Mouse (Mus musculus) gastrocnemius, postnatal 14 days (tissue): ENCODE results near the gene Dctpp1. TPM values are rescaled to one million over a fixed set of nuclear protein-coding genes. Genes with fewer than 3 reads are reported as not detected.

Experiments
- DNase-seq: peaks from one replicate; pipeline ENCODE4 v3.0.0; 2021; ENCODE audit warnings: mixed read lengths
- intact Hi-C: fragments of 180-260 bp; cut with DNase I; formaldehyde crosslinking; loops from one replicate; pipeline ENCODE4 v1.15.1; 2025; ENCODE audit warnings: low total_unique reads
- long read RNA-seq, 2 experiments: library from polyadenylated mRNA; stranded (forward); transcript quantifications; one replicate each; pipeline ENCODE4 v2.0.0; 2021
- total RNA-seq, 2 experiments: library from RNA; stranded (reverse); gene quantifications; 2 replicates each; pipeline ENCODE4 v1.2.3; 2021

Dctpp1 gene
- total RNA-seq, result 10 to 100 TPM; 24.7 to 27.0 TPM
- long read RNA-seq, experiment 1, transcript Dctpp1-201 (3 exons, 676 nt), result major isoform, 19 of 19 reads
- long read RNA-seq, experiment 1, partial matches to known transcripts, result 0 of 19 reads
- long read RNA-seq, experiment 1, other reads (novel, unspliced or antisense), result 0 of 19 reads
- long read RNA-seq, experiment 2, transcript Dctpp1-201 (3 exons, 676 nt), result major isoform, 18 of 18 reads
- long read RNA-seq, experiment 2, partial matches to known transcripts, result 0 of 18 reads
- long read RNA-seq, experiment 2, other reads (novel, unspliced or antisense), result 0 of 18 reads

DNA sequence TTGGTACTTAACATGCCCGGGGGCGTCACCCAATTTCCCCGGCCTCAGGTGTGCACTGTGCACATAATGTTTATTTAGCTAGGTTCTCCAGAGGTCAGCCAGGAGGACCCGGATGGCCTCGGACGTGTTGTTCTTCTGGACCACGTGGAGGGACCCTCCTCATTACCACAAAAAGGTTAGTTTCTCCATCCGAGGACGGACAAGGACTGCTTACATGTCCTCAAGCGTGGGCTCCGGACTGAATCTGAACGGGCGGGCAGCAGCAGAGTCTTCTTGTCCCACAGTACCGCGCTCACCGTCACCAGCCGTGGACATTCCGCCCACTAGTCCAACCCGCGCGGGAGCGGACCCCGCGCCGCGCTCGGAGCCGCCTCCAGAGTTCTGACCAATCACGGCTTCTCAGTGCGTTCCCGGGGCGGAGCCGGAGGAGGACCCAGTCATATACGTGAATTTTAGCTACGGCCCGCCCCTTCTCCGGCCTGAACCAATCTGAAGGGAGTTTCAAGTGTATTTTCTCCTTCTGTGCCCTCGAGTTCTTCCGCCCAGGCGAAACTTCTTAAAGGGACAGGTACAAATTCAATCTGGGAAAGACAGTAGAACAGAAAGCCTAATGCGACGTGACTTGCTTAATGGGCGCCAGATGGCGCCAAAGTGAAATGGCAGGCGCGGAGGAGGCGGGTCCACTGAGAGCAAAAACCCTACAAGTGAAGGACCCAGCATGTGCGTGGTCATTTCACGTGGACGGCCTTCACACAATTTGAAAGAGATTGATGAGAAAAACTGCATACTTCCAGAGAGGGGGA is at the start of gene Dctpp1:
Gene Dctpp1, minus strand, starts transcription at position 401 of the 803 bp plus-strand sequence.
- intact Hi-C loops, result no loop called here
- peak; percentile 96 for DNase-seq

DNA sequence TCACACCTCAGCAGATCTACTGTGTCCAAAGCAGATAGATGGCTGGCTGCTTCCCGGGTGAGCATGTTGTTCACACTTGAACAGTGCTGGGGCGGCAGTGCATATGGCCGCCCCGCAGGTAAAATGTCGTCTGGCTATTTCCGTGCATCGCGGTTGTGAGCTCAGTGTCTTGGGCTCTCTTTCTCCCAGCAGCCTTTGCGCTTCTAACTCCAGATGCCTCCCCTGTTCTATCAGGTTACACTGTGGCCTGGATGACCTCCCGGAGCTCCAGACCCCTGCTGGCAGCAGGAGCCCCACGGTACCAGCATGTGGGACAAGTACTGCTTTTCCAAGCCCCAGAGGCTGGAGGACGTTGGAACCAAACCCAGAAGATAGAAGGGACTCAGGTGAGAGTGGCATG is 49.4 kb upstream of the Dctpp1 start:
- no peak for DNase-seq
- intact Hi-C loops, result no loop called here

- intact Hi-C loops, result no loop called here
- DNase-seq, result no peak
Observed at GRCm38 (mm10) chr7:127308887-127309286, 48.4 kb upstream of the Dctpp1 start.

DNA sequence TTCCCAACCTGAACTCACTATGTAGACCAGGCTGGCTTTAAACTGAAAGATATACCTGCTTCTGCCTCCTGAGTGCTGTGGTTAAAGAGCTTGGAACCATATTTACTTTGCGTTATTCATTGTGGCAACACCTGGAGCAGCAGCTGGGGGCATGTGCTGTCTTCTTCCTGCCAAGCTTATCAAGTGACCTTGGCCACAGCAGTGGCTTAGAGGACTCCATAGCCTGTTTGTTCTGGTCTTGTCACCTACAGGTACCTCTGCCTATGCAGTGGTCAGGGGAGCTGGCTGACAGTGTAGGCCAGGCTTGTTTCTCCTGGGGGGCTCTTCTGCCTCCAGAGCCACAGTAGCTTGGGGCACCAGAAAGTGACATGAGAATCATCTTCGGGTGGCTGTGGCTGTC is 47.9 kb upstream of the Dctpp1 start:
- intact Hi-C loops, result no loop called here

GRCm38 (mm10) chr7:127297586-127298193 is 37.2 kb upstream of the Dctpp1 start:
- intact Hi-C loops, result no loop called here
- DNase-seq, result no peak

More for the DNA sequence above, 47.9 kb upstream of the Dctpp1 start:
- no peak for DNase-seq

GRCm38 (mm10) chr7:127296786-127297555 is 36.5 kb upstream of the Dctpp1 start:
- intact Hi-C loops, result no loop called here
- DNase-seq, result no peak

DNA sequence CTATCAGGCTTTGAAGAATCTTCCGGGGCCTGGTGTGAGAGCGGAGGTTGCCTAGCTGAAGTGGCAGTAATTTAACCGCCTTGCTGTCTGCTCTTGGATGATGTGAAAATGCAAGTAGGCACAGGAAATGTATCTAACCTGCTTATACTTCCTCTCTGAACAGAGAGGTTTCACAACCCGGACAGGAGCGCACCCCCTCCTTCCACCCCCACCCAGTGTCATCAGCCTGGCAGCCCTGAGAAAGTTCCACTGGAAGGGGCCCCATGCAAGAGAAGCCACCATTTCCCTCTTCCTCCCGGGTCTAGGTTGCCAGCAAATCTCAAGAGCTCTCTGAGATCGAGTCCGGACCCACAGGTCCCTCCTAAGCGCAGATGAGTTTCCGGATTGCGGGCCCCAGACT is 35.6 kb upstream of the Dctpp1 start, which contains the start of gene Itgal:
Gene Itgal, plus strand, starts transcription at position 163 of the 400 bp plus-strand sequence.
- no peak for DNase-seq
- intact Hi-C loops, result no loop called here

DNA sequence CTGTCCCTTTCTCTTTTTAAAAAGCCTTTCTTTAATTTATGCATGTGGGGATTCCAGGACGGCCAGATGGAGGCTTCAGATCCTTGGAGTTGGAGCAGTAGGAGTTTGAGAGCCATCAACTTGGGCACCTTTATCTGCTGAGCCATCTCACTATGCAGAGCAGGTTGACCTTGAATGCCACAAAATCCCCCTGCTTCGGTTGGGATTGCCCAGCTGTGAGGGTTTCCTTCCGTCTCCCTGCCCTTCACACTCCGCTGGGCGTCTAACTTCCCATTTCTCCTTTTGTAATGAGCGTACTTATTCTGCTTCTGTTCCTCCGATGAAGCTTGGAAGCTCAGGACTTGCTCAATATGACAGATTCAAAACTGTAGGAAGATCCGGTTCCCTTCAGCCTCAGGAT is 29.6 kb upstream of the Dctpp1 start:
- no peak for DNase-seq
- intact Hi-C loops, result no loop called here

GRCm38 (mm10) chr7:127289306-127289705 is 28.8 kb upstream of the Dctpp1 start:
- intact Hi-C loops, result no loop called here
- no peak for DNase-seq

GRCm38 (mm10) chr7:127287940-127288339 is 27.4 kb upstream of the Dctpp1 start:
- DNase-seq, result no peak
- intact Hi-C loops, result no loop called here

- intact Hi-C loops, result no loop called here
- no peak for DNase-seq
Observed at GRCm38 (mm10) chr7:127285154-127285553, 24.6 kb upstream of the Dctpp1 start.

DNA sequence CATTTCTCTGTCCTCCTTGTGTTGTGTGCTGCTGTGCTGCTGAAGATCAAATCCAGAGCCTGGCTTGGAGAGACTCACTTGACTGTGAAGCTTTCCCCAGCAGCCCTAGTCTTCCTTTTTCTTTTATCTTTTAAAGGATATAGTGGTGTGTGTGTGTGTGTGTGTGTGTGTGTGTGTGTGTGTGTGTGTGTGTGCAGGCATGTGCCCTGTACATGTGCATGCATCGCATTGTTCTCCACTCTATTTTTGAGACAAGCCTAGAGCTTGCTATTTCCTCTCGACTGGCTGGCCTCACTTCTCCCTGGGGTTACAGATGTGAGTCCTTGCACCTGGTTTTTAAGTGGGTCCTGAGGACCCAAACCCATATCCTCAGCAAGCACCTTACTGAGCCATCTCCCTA is 21.7 kb upstream of the Dctpp1 start:
- no peak for DNase-seq
- intact Hi-C loops, result no loop called here

- intact Hi-C loops, result no loop called here
- DNase-seq, result no peak
Observed at GRCm38 (mm10) chr7:127281114-127281513, 20.6 kb upstream of the Dctpp1 start.

DNA sequence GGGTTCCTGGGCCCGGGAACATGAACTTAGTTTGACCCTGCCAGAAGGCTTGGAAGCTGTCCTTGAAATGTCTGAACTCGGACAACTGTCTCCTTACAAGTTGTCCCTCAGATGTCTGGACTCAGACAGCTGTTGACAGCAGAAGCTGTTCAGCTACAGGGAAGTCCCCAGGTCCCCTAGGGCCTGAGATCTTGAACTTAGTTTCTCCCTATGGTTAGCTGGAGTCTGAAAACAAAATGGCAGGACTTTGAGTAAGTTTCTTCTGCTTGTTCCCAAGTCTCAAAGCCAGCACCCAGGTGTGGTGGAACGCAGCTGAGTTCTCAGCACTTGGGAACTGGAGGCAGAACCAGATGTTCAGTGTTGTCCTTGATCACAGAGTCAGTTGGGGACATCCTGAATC is 19.6 kb upstream of the Dctpp1 start:
- intact Hi-C loops, result no loop called here
- DNase-seq, result no peak

GRCm38 (mm10) chr7:127278311-127278710 is 17.8 kb upstream of the Dctpp1 start:
- DNase-seq, result peak; percentile 34
- intact Hi-C loops, result no loop called here

DNA sequence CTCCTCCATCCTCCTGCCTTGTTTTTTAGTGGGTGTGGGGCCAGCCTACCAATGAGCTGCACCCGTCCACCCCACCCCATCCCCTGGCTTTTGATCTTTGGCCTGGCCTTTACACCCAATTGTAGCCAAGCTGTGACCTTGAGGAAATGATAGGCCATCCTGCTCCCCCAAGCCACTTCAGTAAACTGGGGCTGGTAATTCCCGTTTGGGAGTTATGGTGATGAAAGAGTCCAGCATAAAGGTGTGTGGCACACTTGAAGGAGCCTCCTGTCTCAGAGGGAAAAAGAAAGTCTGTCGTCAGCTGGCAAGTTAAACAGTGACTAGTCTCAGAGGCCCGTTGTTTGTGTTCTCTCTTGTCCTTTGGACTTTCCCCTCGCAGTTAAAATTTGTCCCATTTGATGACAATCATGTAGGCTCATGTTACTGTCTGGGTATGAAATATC is 16.0 kb upstream of the Dctpp1 start:
- DNase-seq, result no peak
- intact Hi-C loops, result no loop called here

GRCm38 (mm10) chr7:127273925-127274789 is 13.6 kb upstream of the Dctpp1 start, which contains the start of gene Sephs2:
TSS of gene Sephs2 (minus strand) at chr7:127274055.
- intact Hi-C loops, result no loop called here
- DNase-seq, result peak; percentile 87

- peak; percentile 46 for DNase-seq
- intact Hi-C loops, result no loop called here
Observed at GRCm38 (mm10) chr7:127273118-127273923, 12.8 kb upstream of the Dctpp1 start.
